In genomic region chrX:139537641-139538397, GRCm38 (mm10) we compare ENCODE assay signal across 28 mouse cellular contexts. TPM values are rescaled to one million over a fixed set of nuclear protein-coding genes. Genes with fewer than 3 reads are reported as not detected.
DNase-seq lines count a peak whose midpoint lies in the region; ATAC-seq lines count a peak whose summit lies in the region.
"Had no signal": no experiment of that assay in that cellular context is flagged by ENCODE, and none has a peak within 500 bp of the region (broad histone marks: within the 10 kb centered on the region; RNA-seq: fewer than 3 reads in every experiment).

No protein-coding gene starts in this region.

- H3K4me1 ChIP-seq in intestine, embryonic 16.5 days (ENCODE audit: control insufficient read depth, insufficient read depth, low read length), result no peaks in the 10 kb centered on the region
- 0 out of 2 replicates have a peak, but pooled peaks cover 2% of the 10 kb centered on the region for H3K4me1 ChIP-seq in liver, embryonic 11.5 days (replicated peaks; ENCODE audit: control insufficient read depth, insufficient read depth, low read length)
- no peaks in the 10 kb centered on the region for H3K4me1 ChIP-seq in stomach, embryonic 15.5 days
- H3K4me1 ChIP-seq: embryonic facial prominence, embryonic 10.5 days; embryonic facial prominence, embryonic 13.5 days; forebrain, embryonic 12.5 days; heart, embryonic 12.5 days; heart, embryonic 15.5 days; hindbrain, embryonic 10.5 days; hindbrain, embryonic 13.5 days had no signal

- no peak overlapping the region for H3K4me2 ChIP-seq in intestine, embryonic 16.5 days (ENCODE audit: low read depth, low read length)
- H3K4me2 ChIP-seq in liver, embryonic 11.5 days, result no peak overlapping the region
- H3K4me2 ChIP-seq in stomach, embryonic 15.5 days, result no peak overlapping the region
- H3K4me2 ChIP-seq: embryonic facial prominence, embryonic 13.5 days; forebrain, embryonic 12.5 days; heart, embryonic 12.5 days; heart, embryonic 15.5 days; hindbrain, embryonic 13.5 days had no signal

- no peak overlapping the region for H3K9ac ChIP-seq in intestine, embryonic 16.5 days (ENCODE audit: low read depth, low read length)
- H3K9ac ChIP-seq in liver, embryonic 11.5 days (ENCODE audit: low read depth, low read length), result no peak overlapping the region
- H3K9ac ChIP-seq in stomach, embryonic 15.5 days, result no peak overlapping the region
- H3K9ac ChIP-seq: embryonic facial prominence, embryonic 13.5 days; forebrain, embryonic 12.5 days; heart, embryonic 12.5 days; heart, embryonic 15.5 days; hindbrain, embryonic 13.5 days had no signal

- no peaks in the 10 kb centered on the region for H3K27me3 ChIP-seq in intestine, embryonic 16.5 days (replicated peaks; ENCODE audit: control insufficient read depth, insufficient read depth, low read length)
- no peaks in the 10 kb centered on the region for H3K27me3 ChIP-seq in liver, embryonic 11.5 days (replicated peaks; ENCODE audit: control insufficient read depth, insufficient read depth, low read length)
- H3K27me3 ChIP-seq in stomach, embryonic 15.5 days (replicated peaks), result no peaks in the 10 kb centered on the region
- H3K27me3 ChIP-seq: heart, embryonic 12.5 days; heart, embryonic 15.5 days had no signal

- no peaks in the 10 kb centered on the region for H3K36me3 ChIP-seq in intestine, embryonic 16.5 days (ENCODE audit: control insufficient read depth, insufficient read depth, low read length)
- no peaks in the 10 kb centered on the region for H3K36me3 ChIP-seq in liver, embryonic 11.5 days (ENCODE audit: control insufficient read depth, insufficient read depth, low read length)
- H3K36me3 ChIP-seq in stomach, embryonic 15.5 days, result no peaks in the 10 kb centered on the region
- H3K36me3 ChIP-seq: embryonic facial prominence, embryonic 10.5 days; embryonic facial prominence, embryonic 13.5 days; forebrain, embryonic 12.5 days; heart, embryonic 12.5 days; heart, embryonic 15.5 days; hindbrain, embryonic 10.5 days; hindbrain, embryonic 13.5 days had no signal

- no peak overlapping the region; the same call in 1 of the 2 replicates for H3K27ac ChIP-seq in intestine, embryonic 16.5 days (ENCODE audit: low read length)
- no peak overlapping the region for H3K27ac ChIP-seq in liver, embryonic 11.5 days (ENCODE audit: low read depth, low read length)
- H3K27ac ChIP-seq in stomach, embryonic 15.5 days, result no peak overlapping the region
- H3K27ac ChIP-seq: embryonic facial prominence, embryonic 10.5 days; embryonic facial prominence, embryonic 13.5 days; forebrain, embryonic 12.5 days; heart, embryonic 15.5 days; hindbrain, embryonic 10.5 days; hindbrain, embryonic 13.5 days had no signal

- no peaks in the 10 kb centered on the region for H3K9me3 ChIP-seq in intestine, embryonic 16.5 days (ENCODE audit: control insufficient read depth, low read length)
- no peaks in the 10 kb centered on the region for H3K9me3 ChIP-seq in liver, embryonic 11.5 days (ENCODE audit: control insufficient read depth, low read length)
- no peaks in the 10 kb centered on the region for H3K9me3 ChIP-seq in stomach, embryonic 15.5 days
- H3K9me3 ChIP-seq: embryonic facial prominence, embryonic 10.5 days; embryonic facial prominence, embryonic 13.5 days; forebrain, embryonic 12.5 days; heart, embryonic 12.5 days; heart, embryonic 15.5 days; hindbrain, embryonic 10.5 days; hindbrain, embryonic 13.5 days had no signal

- no peak for DNase-seq in liver, embryonic 11.5 days (ENCODE audit: low spot score)
- DNase-seq in kidney, postnatal 25 days, result no peak
- DNase-seq in gastrocnemius, postnatal 25 days, result no peak
- DNase-seq in heart, adult 18-20 months, result no peak
- DNase-seq: adrenal gland, adult 2 months; adrenal gland, postnatal 25 days; cerebellum, adult 11-12 months; cerebellum, adult 8-10 months; cerebellum, postnatal 10 days; cerebellum, postnatal 36 days; embryo, embryonic 11 days; gastrocnemius, postnatal 10 days; heart, adult 11 months; heart, postnatal 10 days; heart, postnatal 36 days had no signal

- peak; percentile 73 for ATAC-seq in intestine, embryonic 16.5 days
- ATAC-seq in liver, embryonic 11.5 days (replicated peaks; ENCODE audit: low FRiP score), result 0 out of 2 replicates have a peak, but pooled peaks have one; percentile 53
- ATAC-seq in stomach, embryonic 15.5 days (ENCODE audit: insufficient read depth, low FRiP score, low read depth), result 0 out of 2 replicates have a peak, but pooled peaks have one; percentile 58
- ATAC-seq: CD4-positive, CD25-positive, alpha-beta regulatory T cell, adult 4 months; forebrain, embryonic 16.5 days; hindbrain, embryonic 16.5 days had no signal

- 68% methylated on average over 5 of the region's 5 CpGs for WGBS in intestine, embryonic 16.5 days
- 74% methylated on average over 5 of the region's 5 CpGs for WGBS in liver, embryonic 11.5 days
- WGBS in stomach, embryonic 15.5 days, result 67% methylated on average over 5 of the region's 5 CpGs

- H3K4me3 ChIP-seq in intestine, embryonic 16.5 days (ENCODE audit: low read length), result no peak overlapping the region
- H3K4me3 ChIP-seq in liver, embryonic 11.5 days (ENCODE audit: low read depth, low read length), result no peak overlapping the region
- H3K4me3 ChIP-seq in stomach, embryonic 15.5 days (replicated peaks), result no peak overlapping the region
- H3K4me3 ChIP-seq: embryonic facial prominence, embryonic 10.5 days; embryonic facial prominence, embryonic 13.5 days; erythroblast, embryonic 14.5 days; forebrain, embryonic 12.5 days; heart, embryonic 12.5 days; heart, embryonic 15.5 days; hindbrain, embryonic 10.5 days; hindbrain, embryonic 13.5 days had no signal

RNA-seq across cellular contexts. Expression of gene Rnf128, which starts 25.3 kb away (rescaled TPM):
- polyA plus RNA-seq in intestine, embryonic 16.5 days (2015; fragmentation: Nextera tagmentation; extraction: Ambion mirVana), result 134 and 159 TPM in 2 replicates
- polyA plus RNA-seq in liver, embryonic 11.5 days (2014; fragmentation: Nextera tagmentation; extraction: Ambion mirVana), result 52.9 and 57.4 TPM in 2 replicates
- polyA plus RNA-seq in stomach, embryonic 15.5 days (2015; fragmentation: Nextera tagmentation; extraction: Ambion mirVana), result 51.2 and 56.7 TPM in 2 replicates
- total RNA-seq in gastrocnemius, postnatal 25 days (2021), result 10 to 100 TPM; 16.8 to 17.1 TPM
- total RNA-seq in heart, adult 18-20 months (2021), result 10 to 100 TPM; 67.3 to 75.5 TPM

RNA-seq across cellular contexts. Expression of gene D330045A20Rik, which starts 57.7 kb away (rescaled TPM):
- polyA plus RNA-seq in intestine, embryonic 16.5 days (2015; fragmentation: Nextera tagmentation; extraction: Ambion mirVana), result 3.2 and 3.3 TPM in 2 replicates
- 3.0 and 4.6 TPM in 2 replicates for polyA plus RNA-seq in liver, embryonic 11.5 days (2014; fragmentation: Nextera tagmentation; extraction: Ambion mirVana)
- polyA plus RNA-seq in stomach, embryonic 15.5 days (2015; fragmentation: Nextera tagmentation; extraction: Ambion mirVana), result 1.7 and 2.3 TPM in 2 replicates
- total RNA-seq in gastrocnemius, postnatal 25 days (2021), result not detected
- under 1 TPM; 0.08 to 0.15 TPM for total RNA-seq in heart, adult 18-20 months (2021)
- polyA plus RNA-seq: adrenal gland, adult 2 months; CD4-positive, CD25-positive, alpha-beta regulatory T cell, adult 4 months; erythroblast, embryonic 14.5 days had no signal
